Mouse (Mus musculus): ENCODE data around the gene Tmem11. TPM values are rescaled to one million over a fixed set of nuclear protein-coding genes. Genes with fewer than 3 reads are reported as not detected.
A peak's percentile ranks its signal among the peaks of the same experiment; 100 is the strongest.

Gene Tmem11
- polyA plus RNA-seq, 1 experiment from 2014 or later: 59.2 TPM

DNA sequence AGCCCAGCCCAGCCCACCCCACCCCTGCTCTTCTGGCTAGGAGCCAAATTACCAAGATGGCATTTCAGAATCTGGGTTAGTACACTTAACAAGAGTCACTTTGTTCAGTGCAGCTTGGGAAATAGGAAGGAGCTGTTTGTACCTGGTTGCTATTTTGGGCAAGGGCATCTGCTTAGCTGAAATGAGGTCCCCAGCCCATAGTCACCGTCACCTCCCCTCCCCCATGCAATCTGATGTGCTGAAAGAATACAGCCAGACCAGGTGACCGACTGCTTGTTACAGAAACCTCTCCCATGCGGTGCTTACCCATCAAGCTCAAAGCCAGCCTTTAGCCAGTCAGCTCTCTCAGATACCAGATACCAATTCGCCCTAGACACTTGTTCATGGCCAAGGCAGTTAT lies 15.9 kb downstream of the Tmem11 start:
- ATAC-seq (ENCODE audit: insufficient number of reproducible peaks, insufficient read depth, low FRiP score, low TSS enrichment, low read depth): no peak
- H3K4me2 ChIP-seq: no peak overlapping the region
- no peak overlapping the region for H3K27ac ChIP-seq
- H3K36me3 ChIP-seq: peaks cover 78% of the 10 kb centered on the region
- WGBS: 80% methylated on average over 4 of the region's 4 CpGs
- H3K4me1 ChIP-seq (replicated peaks): peaks cover 11% of the 10 kb centered on the region
- no peak overlapping the region for H3K9ac ChIP-seq (replicated peaks)
- no peaks in the 10 kb centered on the region for H3K9me3 ChIP-seq
- H3K27me3 ChIP-seq: no peaks in the 10 kb centered on the region
- no peak overlapping the region for H3K4me3 ChIP-seq (replicated peaks)

DNA sequence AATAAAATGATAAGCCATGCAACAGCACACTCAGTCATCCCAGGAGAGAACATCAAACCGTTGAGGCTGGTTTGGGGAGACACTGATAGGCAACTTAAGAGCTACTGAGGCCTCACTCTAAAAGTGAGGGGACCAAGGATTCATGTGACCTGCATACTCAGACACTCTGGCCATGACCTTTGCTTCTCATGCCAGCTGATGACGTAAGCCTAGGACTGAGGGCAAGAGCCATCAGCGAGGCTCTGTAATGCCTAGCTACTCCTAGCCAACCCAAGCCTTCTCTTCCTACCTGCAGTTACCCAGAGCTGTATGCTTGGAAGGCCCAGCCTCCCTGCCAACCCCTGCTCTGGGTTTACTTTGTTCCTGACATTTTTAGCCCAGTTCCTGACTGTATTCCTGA lies 17.1 kb downstream of the Tmem11 start:
- 88% methylated on average over 3 of the region's 3 CpGs for WGBS
- Histone ChIP-seq H3K27ac (no peak overlapping the region), H3K4me2 (no peak overlapping the region)

GRCm38 (mm10) chr11:60856587-60856986 lies 22.5 kb downstream of the Tmem11 start:
- H3K4me1 ChIP-seq (replicated peaks): no peaks in the 10 kb centered on the region
- ATAC-seq (ENCODE audit: insufficient number of reproducible peaks, insufficient read depth, low FRiP score, low TSS enrichment, low read depth): no peak
- H3K4me3 ChIP-seq (replicated peaks): no peak overlapping the region
- no peaks in the 10 kb centered on the region for H3K9me3 ChIP-seq
- no peak overlapping the region for H3K27ac ChIP-seq
- WGBS: 49% methylated on average over 3 of the region's 3 CpGs
- no peak overlapping the region for H3K4me2 ChIP-seq
- peaks cover 91% of the 10 kb centered on the region for H3K36me3 ChIP-seq
- no peak overlapping the region for H3K9ac ChIP-seq (replicated peaks)
- H3K27me3 ChIP-seq: no peaks in the 10 kb centered on the region

More for the DNA sequence above, 17.1 kb downstream of the Tmem11 start:
- ATAC-seq (ENCODE audit: insufficient number of reproducible peaks, insufficient read depth, low FRiP score, low TSS enrichment, low read depth): no peak
- Histone ChIP-seq H3K4me1 (replicated peaks) (peaks cover 11% of the 10 kb centered on the region), H3K9ac (replicated peaks) (no peak overlapping the region), H3K27me3 (no peaks in the 10 kb centered on the region), H3K4me3 (replicated peaks) (no peak overlapping the region), H3K9me3 (no peaks in the 10 kb centered on the region), H3K36me3 (peaks cover 80% of the 10 kb centered on the region)

GRCm38 (mm10) chr11:60845415-60845814 lies 33.7 kb downstream of the Tmem11 start:
- H3K4me2 ChIP-seq: no peak overlapping the region
- no peaks in the 10 kb centered on the region for H3K27me3 ChIP-seq
- ATAC-seq (ENCODE audit: insufficient number of reproducible peaks, insufficient read depth, low FRiP score, low TSS enrichment, low read depth): no peak
- H3K4me1 ChIP-seq (replicated peaks): no peaks in the 10 kb centered on the region
- no peak overlapping the region for H3K9ac ChIP-seq (replicated peaks)
- WGBS: 84% methylated on average over 5 of the region's 5 CpGs
- H3K36me3 ChIP-seq: peaks cover 37% of the 10 kb centered on the region
- H3K9me3 ChIP-seq: no peaks in the 10 kb centered on the region
- no peak overlapping the region for H3K27ac ChIP-seq
- H3K4me3 ChIP-seq (replicated peaks): no peak overlapping the region

DNA sequence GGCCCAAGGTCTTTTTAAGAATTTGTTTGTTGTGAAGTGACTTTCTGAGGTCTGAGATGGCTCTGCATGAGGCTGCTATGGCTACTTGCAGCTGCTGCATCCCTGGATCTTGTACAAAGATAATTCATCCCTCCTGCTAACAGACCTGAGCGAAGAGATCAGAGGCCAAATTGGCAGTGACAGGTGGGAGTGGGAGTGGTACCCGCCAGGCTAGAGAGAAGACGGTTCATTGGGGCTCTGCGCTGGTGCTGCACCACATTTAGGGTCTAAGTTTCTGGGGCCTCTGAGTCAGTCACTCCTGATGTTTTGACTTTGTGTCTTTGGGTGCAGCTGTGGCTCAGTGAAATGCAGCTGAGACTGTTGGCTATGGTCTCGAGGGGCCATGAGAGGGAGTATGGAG lies 35.7 kb downstream of the Tmem11 start:
- H3K9ac ChIP-seq (replicated peaks): no peak overlapping the region
- H3K4me2 ChIP-seq: no peak overlapping the region
- peaks cover 23% of the 10 kb centered on the region for H3K36me3 ChIP-seq
- no peaks in the 10 kb centered on the region for H3K9me3 ChIP-seq
- H3K4me3 ChIP-seq (replicated peaks): no peak overlapping the region
- ATAC-seq (ENCODE audit: insufficient number of reproducible peaks, insufficient read depth, low FRiP score, low TSS enrichment, low read depth): no peak
- H3K4me1 ChIP-seq (replicated peaks): no peaks in the 10 kb centered on the region
- 80% methylated on average over 5 of the region's 5 CpGs for WGBS
- no peak overlapping the region for H3K27ac ChIP-seq
- H3K27me3 ChIP-seq: no peaks in the 10 kb centered on the region

GRCm38 (mm10) chr11:60841467-60842200 lies 37.4 kb downstream of the Tmem11 start:
- Histone ChIP-seq H3K4me3 (replicated peaks) (no peak overlapping the region), H3K9me3 (no peaks in the 10 kb centered on the region), H3K9ac (replicated peaks) (no peak overlapping the region), H3K36me3 (peaks cover 12% of the 10 kb centered on the region), H3K4me2 (no peak overlapping the region), H3K27ac (no peak overlapping the region), H3K27me3 (no peaks in the 10 kb centered on the region), H3K4me1 (replicated peaks) (no peaks in the 10 kb centered on the region)
- 78% methylated on average over 12 of the region's 12 CpGs for WGBS
- ATAC-seq (ENCODE audit: insufficient number of reproducible peaks, insufficient read depth, low FRiP score, low TSS enrichment, low read depth): no peak

DNA sequence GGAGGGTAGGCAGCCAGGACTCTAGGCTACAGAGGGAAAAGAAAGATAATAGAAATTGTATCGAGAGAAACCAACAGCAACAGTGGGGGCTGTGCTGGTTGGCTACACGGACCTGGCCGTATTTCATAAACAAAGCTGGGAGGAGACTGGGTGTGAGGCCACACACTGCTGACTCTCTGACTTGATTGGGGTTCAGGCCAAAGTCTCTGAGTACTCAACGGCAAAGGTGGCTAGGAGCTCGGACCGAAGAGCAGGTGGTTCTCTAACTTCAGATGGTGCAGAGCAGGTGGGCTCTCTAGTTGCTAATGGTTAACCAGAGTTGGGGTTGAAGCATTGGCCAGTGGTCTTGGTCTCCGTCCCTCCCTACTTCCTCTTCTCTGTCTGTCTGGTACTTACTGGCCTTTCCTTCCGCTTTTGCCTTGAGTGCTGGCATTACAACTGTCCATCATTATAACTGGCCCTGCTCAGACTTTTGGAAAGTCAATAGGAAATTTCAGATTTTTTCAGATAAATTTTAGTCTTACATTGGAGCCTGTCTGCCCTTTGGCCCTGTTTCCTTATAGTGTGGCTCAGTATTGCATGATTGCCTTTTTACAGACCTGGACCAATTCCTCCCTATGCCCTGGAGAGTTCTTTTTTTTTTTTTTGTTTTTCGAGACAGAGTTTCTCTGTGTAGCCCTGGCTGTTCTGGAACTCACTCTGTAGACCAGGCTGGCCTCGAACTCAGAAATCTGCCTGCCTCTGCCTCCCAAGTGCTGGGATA lies 41.2 kb downstream of the Tmem11 start:
- H3K36me3 ChIP-seq: no peaks in the 10 kb centered on the region; the same call in 1 of the 2 replicates
- H3K9me3 ChIP-seq: no peaks in the 10 kb centered on the region
- no peak overlapping the region for H3K27ac ChIP-seq
- H3K9ac ChIP-seq (replicated peaks): no peak overlapping the region
- no peak for ATAC-seq (ENCODE audit: insufficient number of reproducible peaks, insufficient read depth, low FRiP score, low TSS enrichment, low read depth)
- H3K4me3 ChIP-seq (replicated peaks): no peak overlapping the region
- WGBS: 94% methylated on average over 10 of the region's 10 CpGs
- H3K4me1 ChIP-seq (replicated peaks): no peaks in the 10 kb centered on the region
- H3K4me2 ChIP-seq: no peak overlapping the region
- no peaks in the 10 kb centered on the region for H3K27me3 ChIP-seq

DNA sequence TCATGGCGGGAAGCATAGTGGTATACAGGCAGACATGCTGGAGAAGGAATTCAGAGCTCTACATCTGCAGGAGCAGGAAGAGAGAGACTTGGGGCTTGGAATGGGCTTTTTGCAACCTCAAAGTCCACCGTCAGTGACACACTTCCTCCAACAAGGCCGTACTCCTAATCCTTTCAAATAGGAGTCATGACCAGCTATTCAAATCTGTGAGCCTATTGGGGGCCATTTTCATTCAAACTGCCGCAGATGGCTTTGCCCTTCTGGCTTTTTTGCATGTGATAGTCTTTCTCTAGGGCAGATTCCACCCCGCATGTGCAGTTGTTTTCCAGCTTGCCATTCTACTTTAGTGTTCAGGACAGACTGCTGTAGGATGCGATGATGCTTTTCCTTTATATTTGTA lies 42.2 kb downstream of the Tmem11 start:
- 91% methylated on average over 6 of the region's 6 CpGs for WGBS
- no peaks in the 10 kb centered on the region for H3K9me3 ChIP-seq
- H3K27me3 ChIP-seq: no peaks in the 10 kb centered on the region
- no peak for ATAC-seq (ENCODE audit: insufficient number of reproducible peaks, insufficient read depth, low FRiP score, low TSS enrichment, low read depth)
- H3K4me2 ChIP-seq: no peak overlapping the region
- H3K27ac ChIP-seq: no peak overlapping the region
- H3K4me3 ChIP-seq (replicated peaks): no peak overlapping the region
- no peak overlapping the region for H3K9ac ChIP-seq (replicated peaks)
- no peaks in the 10 kb centered on the region for H3K4me1 ChIP-seq (replicated peaks)
- no peaks in the 10 kb centered on the region; the same call in 1 of the 2 replicates for H3K36me3 ChIP-seq

GRCm38 (mm10) chr11:60830433-60831052 lies 48.5 kb downstream of the Tmem11 start, which contains the start of gene Dhrs7b:
Dhrs7b (plus strand) TSS chr11:60830631.
- Histone ChIP-seq H3K9ac (replicated peaks) (peak within 1 kb of the TSS; percentile 72), H3K4me1 (replicated peaks) (peaks cover 6% of the 10 kb centered on the region), H3K4me3 (replicated peaks) (peak within 1 kb of the TSS; percentile 71), H3K27me3 (no peaks in the 10 kb centered on the region), H3K27ac (peak within 1 kb of the TSS; percentile 51; the same call in 1 of the 2 replicates), H3K9me3 (no peaks in the 10 kb centered on the region), H3K4me2 (peak within 1 kb of the TSS; percentile 77), H3K36me3 (no peaks in the 10 kb centered on the region)
- ATAC-seq (ENCODE audit: insufficient number of reproducible peaks, insufficient read depth, low FRiP score, low TSS enrichment, low read depth): peak; percentile 89
- WGBS: under 1% methylated on average over 34 of the region's 34 CpGs

GRCm38 (mm10) chr11:60828903-60829302 lies 50.2 kb downstream of the Tmem11 start:
- 35% methylated on average over 2 of the region's 2 CpGs for WGBS
- H3K4me1 ChIP-seq (replicated peaks): peaks cover 6% of the 10 kb centered on the region
- no peak for ATAC-seq (ENCODE audit: insufficient number of reproducible peaks, insufficient read depth, low FRiP score, low TSS enrichment, low read depth)

DNA sequence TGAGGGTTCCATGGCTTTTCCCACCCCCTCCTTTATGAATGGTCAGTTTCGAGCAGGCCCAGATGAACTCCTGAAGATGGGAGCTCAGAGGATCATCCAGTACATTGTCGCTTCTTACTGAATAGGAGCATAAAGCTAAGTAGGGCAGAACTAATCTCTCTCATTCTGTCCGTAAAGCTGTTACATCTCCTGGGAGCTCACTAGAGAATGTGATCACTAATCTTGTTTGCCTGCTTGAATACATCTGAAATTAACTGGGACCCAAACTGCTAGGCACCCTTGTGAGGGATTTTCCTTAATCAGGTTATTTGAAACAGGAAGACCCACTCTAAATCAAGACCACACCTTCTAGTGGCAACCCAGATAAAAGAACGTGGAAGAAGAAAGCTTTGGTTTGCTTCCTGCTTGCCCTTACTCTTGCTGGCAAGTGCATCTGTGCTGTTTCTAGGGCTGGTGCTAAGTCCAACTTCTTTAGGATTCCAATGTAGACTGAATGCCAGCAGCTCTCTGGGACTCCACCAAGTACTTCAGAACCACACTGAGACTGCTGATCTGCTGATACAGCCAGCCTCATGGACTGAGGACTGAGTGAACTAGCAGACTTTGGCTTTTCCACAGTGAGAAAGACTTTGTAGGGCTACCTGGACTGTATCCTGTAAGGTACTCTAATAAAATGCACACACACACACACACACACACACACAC lies 51.7 kb downstream of the Tmem11 start:
- ATAC-seq (ENCODE audit: insufficient number of reproducible peaks, insufficient read depth, low FRiP score, low TSS enrichment, low read depth): no peak
- Histone ChIP-seq H3K4me3 (replicated peaks) (no peak overlapping the region), H3K9me3 (no peaks in the 10 kb centered on the region), H3K9ac (replicated peaks) (no peak overlapping the region), H3K36me3 (no peaks in the 10 kb centered on the region), H3K4me2 (no peak overlapping the region), H3K27ac (no peak overlapping the region), H3K4me1 (replicated peaks) (peaks cover 6% of the 10 kb centered on the region), H3K27me3 (no peaks in the 10 kb centered on the region)
- 69% methylated on average over 4 of the region's 4 CpGs for WGBS

More at GRCm38 (mm10) chr11:60828903-60829302, 50.2 kb downstream of the Tmem11 start:
- no peaks in the 10 kb centered on the region for H3K9me3 ChIP-seq
- H3K27me3 ChIP-seq: no peaks in the 10 kb centered on the region
- H3K36me3 ChIP-seq: no peaks in the 10 kb centered on the region
- H3K4me2 ChIP-seq: no peak overlapping the region
- no peak overlapping the region for H3K4me3 ChIP-seq (replicated peaks)
- no peak overlapping the region for H3K9ac ChIP-seq (replicated peaks)
- no peak overlapping the region for H3K27ac ChIP-seq

Measured in limb, embryonic 12.5 days (tissue).